Mouse (Mus musculus) liver, embryonic 13.5 days (tissue): ENCODE results near the gene Pfkfb3. TPM values are rescaled to one million over a fixed set of nuclear protein-coding genes. Genes with fewer than 3 reads are reported as not detected.

Experiments used
- ATAC-seq: fragments of 200-750 bp; cut with Nextera tagmentation; 2 replicates; pipeline ENCODE4 v1.8.0; 2017; ENCODE audit warnings: low read depth, mild to moderate bottlenecking, moderate number of reproducible peaks, moderate library complexity
- DNase-seq: peaks from one replicate; pipeline ENCODE4 v3.0.0; 2022
- H3K27ac ChIP-seq: fragments of 300-500 bp; sonication (generic); 2 replicates; pipeline ENCODE4 v1.5.1; 2015; ENCODE audit warnings: moderate library complexity, mild to moderate bottlenecking, inconsistent platforms
- H3K27me3 ChIP-seq: fragments of 300-500 bp; sonication (generic); 2 replicates; pipeline ENCODE4 v1.6.1; 2015; ENCODE audit warnings: mild to moderate bottlenecking, inconsistent platforms
- H3K36me3 ChIP-seq: fragments of 300-500 bp; sonication (generic); 2 replicates; pipeline ENCODE4 v1.6.1; 2015; ENCODE audit warnings: mild to moderate bottlenecking, inconsistent platforms
- H3K4me1 ChIP-seq: fragments of 300-500 bp; sonication (generic); replicated peaks from 2 replicates; pipeline ENCODE4 v1.6.1; 2015; ENCODE audit warnings: inconsistent platforms
- H3K4me2 ChIP-seq: fragments of 300-500 bp; sonication (generic); 2 replicates; pipeline ENCODE4 v1.6.1; 2015; ENCODE audit warnings: inconsistent platforms, mild to moderate bottlenecking, moderate library complexity
- H3K4me3 ChIP-seq: fragments of 300-500 bp; sonication (generic); replicated peaks from 2 replicates; pipeline ENCODE4 v1.5.1; 2015; ENCODE audit warnings: mild to moderate bottlenecking, inconsistent platforms
- H3K9ac ChIP-seq: fragments of 300-500 bp; sonication (generic); 2 replicates; pipeline ENCODE4 v1.6.1; 2015; ENCODE audit warnings: mild to moderate bottlenecking, inconsistent platforms
- H3K9me3 ChIP-seq: fragments of 300-500 bp; sonication (generic); replicated peaks from 2 replicates; pipeline ENCODE4 v1.6.1; 2016; ENCODE audit warnings: inconsistent platforms
- WGBS: fragments of 180-500 bp; shearing (Covaris S2); methylation state at CpG from one replicate; pipeline ENCODE4 v1.1.7; 2015; ENCODE audit not compliant: insufficient replicate concordance; 5-methylcytosine and 5-hydroxymethylcytosine counted together
- polyA plus RNA-seq: library from polyadenylated mRNA; unstranded; fragments of >200 nt; fragmentation: Nextera tagmentation; extraction: Ambion mirVana; gene quantifications from 2 replicates; pipeline ENCODE4 v1.2.1, GENCODE M21; 2015

Gene Pfkfb3
- 7.2 and 8.5 TPM in 2 replicates for polyA plus RNA-seq

- peak; percentile 74 for ATAC-seq
Observed at GRCm38 (mm10) chr2:11553471-11554400, at the start of gene Pfkfb3. Gene Pfkfb3, minus strand, starts transcription at chr2:11554077.

GRCm38 (mm10) chr2:11602506-11603489 lies 48.9 kb upstream of the Pfkfb3 start:
- WGBS = under 1% methylated on average over 71 of the region's 78 CpGs
- H3K4me1 ChIP-seq = peaks cover 20% of the 10 kb centered on the region
- peak overlapping the region; percentile 91 for H3K9ac ChIP-seq
- H3K27me3 ChIP-seq = no peaks in the 10 kb centered on the region
- peak overlapping the region; percentile 93 for H3K4me3 ChIP-seq
- DNase-seq (peak; percentile 90), ATAC-seq (peak; percentile 98)
- H3K27ac ChIP-seq = peak overlapping the region; percentile 44
- peaks cover 30% of the 10 kb centered on the region for H3K36me3 ChIP-seq
- H3K9me3 ChIP-seq = no peaks in the 10 kb centered on the region
- peak overlapping the region; percentile 87 for H3K4me2 ChIP-seq

More at GRCm38 (mm10) chr2:11553471-11554400, at the start of gene Pfkfb3:
- Histone ChIP-seq H3K9ac (peak within 1 kb of the TSS; percentile 67), H3K9me3 (no peaks in the 10 kb centered on the region), H3K27ac (peak within 1 kb of the TSS; percentile 43), H3K36me3 (no peaks in the 10 kb centered on the region), H3K4me2 (peak within 1 kb of the TSS; percentile 78), H3K27me3 (peaks cover 30% of the 10 kb centered on the region), H3K4me3 (peak within 1 kb of the TSS; percentile 61), H3K4me1 (peaks cover 20% of the 10 kb centered on the region)
- DNase-seq = peak; percentile 16
- WGBS = 1% methylated on average over 67 of the region's 67 CpGs

- Histone ChIP-seq H3K27ac (no peak overlapping the region), H3K4me3 (peak overlapping the region; percentile 93), H3K27me3 (no peaks in the 10 kb centered on the region), H3K36me3 (peaks cover 40% of the 10 kb centered on the region), H3K4me2 (peak overlapping the region; percentile 87), H3K9me3 (no peaks in the 10 kb centered on the region), H3K4me1 (peaks cover 20% of the 10 kb centered on the region), H3K9ac (peak overlapping the region; percentile 91)
- 63% methylated on average over 6 of the region's 6 CpGs for WGBS
- ATAC-seq (no peak), DNase-seq (no peak)
Observed at GRCm38 (mm10) chr2:11601795-11602194, 47.9 kb upstream of the Pfkfb3 start.

- Histone ChIP-seq H3K4me2 (no peak overlapping the region), H3K9me3 (no peaks in the 10 kb centered on the region), H3K4me3 (no peak overlapping the region), H3K27me3 (no peaks in the 10 kb centered on the region), H3K36me3 (peaks cover 70% of the 10 kb centered on the region), H3K9ac (no peak overlapping the region), H3K4me1 (peaks cover 20% of the 10 kb centered on the region), H3K27ac (no peak overlapping the region)
- 88% methylated on average over 7 of the region's 7 CpGs for WGBS
- no peak for DNase-seq
- no peak for ATAC-seq
Observed at GRCm38 (mm10) chr2:11597906-11598305, 44.0 kb upstream of the Pfkfb3 start.

GRCm38 (mm10) chr2:11596690-11597089 lies 42.8 kb upstream of the Pfkfb3 start:
- WGBS = 73% methylated on average over 2 of the region's 2 CpGs
- no peak for ATAC-seq
- H3K27me3 ChIP-seq = no peaks in the 10 kb centered on the region

GRCm38 (mm10) chr2:11587996-11588395 lies 34.1 kb upstream of the Pfkfb3 start:
- peaks cover 95% of the 10 kb centered on the region for H3K36me3 ChIP-seq
- no peak overlapping the region for H3K27ac ChIP-seq
- DNase-seq (no peak), ATAC-seq (no peak)
- H3K4me1 ChIP-seq = no peaks in the 10 kb centered on the region
- H3K9me3 ChIP-seq = no peaks in the 10 kb centered on the region
- no peak overlapping the region for H3K9ac ChIP-seq
- H3K4me3 ChIP-seq = no peak overlapping the region
- no peak overlapping the region for H3K4me2 ChIP-seq
- H3K27me3 ChIP-seq = no peaks in the 10 kb centered on the region
- 74% methylated on average over 4 of the region's 4 CpGs for WGBS

More at GRCm38 (mm10) chr2:11596690-11597089, 42.8 kb upstream of the Pfkfb3 start:
- no peak for DNase-seq
- Histone ChIP-seq H3K27ac (no peak overlapping the region), H3K4me3 (no peak overlapping the region), H3K9me3 (no peaks in the 10 kb centered on the region), H3K4me2 (no peak overlapping the region), H3K9ac (no peak overlapping the region), H3K36me3 (peaks cover 82% of the 10 kb centered on the region), H3K4me1 (peaks cover 12% of the 10 kb centered on the region)

GRCm38 (mm10) chr2:11579399-11579798 lies 25.5 kb upstream of the Pfkfb3 start:
- Histone ChIP-seq H3K4me2 (no peak overlapping the region), H3K4me1 (no peaks in the 10 kb centered on the region), H3K9ac (no peak overlapping the region), H3K9me3 (no peaks in the 10 kb centered on the region), H3K27ac (no peak overlapping the region), H3K4me3 (no peak overlapping the region), H3K27me3 (no peaks in the 10 kb centered on the region), H3K36me3 (peaks cover 21% of the 10 kb centered on the region)
- ATAC-seq (no peak), DNase-seq (no peak)
- WGBS = 81% methylated on average over 4 of the region's 4 CpGs

- Histone ChIP-seq H3K9ac (no peak overlapping the region), H3K27ac (no peak overlapping the region), H3K27me3 (no peaks in the 10 kb centered on the region), H3K4me3 (no peak overlapping the region), H3K9me3 (no peaks in the 10 kb centered on the region), H3K4me1 (no peaks in the 10 kb centered on the region), H3K36me3 (peaks cover 11% of the 10 kb centered on the region), H3K4me2 (no peak overlapping the region)
- 74% methylated on average over 6 of the region's 6 CpGs for WGBS
- ATAC-seq (no peak), DNase-seq (no peak)
Observed at GRCm38 (mm10) chr2:11578187-11578586, 24.3 kb upstream of the Pfkfb3 start.

- no peak overlapping the region for H3K9ac ChIP-seq
- ATAC-seq (no peak), DNase-seq (no peak)
- H3K27me3 ChIP-seq = no peaks in the 10 kb centered on the region
- WGBS = 72% methylated on average over 1 of the region's 1 CpGs
- H3K4me3 ChIP-seq = no peak overlapping the region
- no peak overlapping the region for H3K4me2 ChIP-seq
- H3K4me1 ChIP-seq = no peaks in the 10 kb centered on the region
- H3K9me3 ChIP-seq = no peaks in the 10 kb centered on the region
- H3K36me3 ChIP-seq = no peaks in the 10 kb centered on the region
- H3K27ac ChIP-seq = no peak overlapping the region
Observed at GRCm38 (mm10) chr2:11573684-11574083, 19.8 kb upstream of the Pfkfb3 start.

GRCm38 (mm10) chr2:11571004-11571535 lies 17.2 kb upstream of the Pfkfb3 start:
- ATAC-seq (no peak), DNase-seq (no peak)
- Histone ChIP-seq H3K27me3 (no peaks in the 10 kb centered on the region), H3K9me3 (no peaks in the 10 kb centered on the region), H3K4me1 (no peaks in the 10 kb centered on the region), H3K27ac (no peak overlapping the region), H3K4me2 (no peak overlapping the region), H3K9ac (no peak overlapping the region), H3K4me3 (no peak overlapping the region), H3K36me3 (no peaks in the 10 kb centered on the region)
- WGBS = 45% methylated on average over 6 of the region's 6 CpGs

- Histone ChIP-seq H3K4me3 (no peak overlapping the region), H3K9me3 (no peaks in the 10 kb centered on the region), H3K27me3 (no peaks in the 10 kb centered on the region), H3K36me3 (no peaks in the 10 kb centered on the region), H3K9ac (no peak overlapping the region), H3K4me2 (no peak overlapping the region), H3K27ac (no peak overlapping the region), H3K4me1 (no peaks in the 10 kb centered on the region)
- DNase-seq (no peak), ATAC-seq (no peak)
- WGBS = 75% methylated on average over 7 of the region's 7 CpGs
Observed at GRCm38 (mm10) chr2:11568471-11568870, 14.6 kb upstream of the Pfkfb3 start.
